Mouse (Mus musculus) right cerebral cortex, postnatal 25 days (tissue): ENCODE data around the gene Ctsll3.

ENCODE experiments used
- DNase-seq: peaks from one replicate; pipeline ENCODE4 v3.0.0; 2022

Ctsll3 gene

GRCm38 (mm10) chr13:60802749-60803148 is at the start of gene Ctsll3:
Gene Ctsll3, minus strand, starts transcription at chr13:60802849.
- no peak for DNase-seq

GRCm38 (mm10) chr13:60848241-60849120 is 45.8 kb upstream of the Ctsll3 start:
- no peak for DNase-seq

- DNase-seq: no peak
Measured at GRCm38 (mm10) chr13:60843153-60843552, 40.5 kb upstream of the Ctsll3 start.

GRCm38 (mm10) chr13:60842703-60843102 is 40.1 kb upstream of the Ctsll3 start:
- DNase-seq: no peak

- DNase-seq: no peak
Measured at GRCm38 (mm10) chr13:60839353-60839902, 36.8 kb upstream of the Ctsll3 start.

GRCm38 (mm10) chr13:60826052-60826451 is 23.4 kb upstream of the Ctsll3 start:
- DNase-seq: no peak

GRCm38 (mm10) chr13:60820486-60821175 is 18.0 kb upstream of the Ctsll3 start:
- DNase-seq: no peak

GRCm38 (mm10) chr13:60819469-60819868 is 16.8 kb upstream of the Ctsll3 start:
- DNase-seq: peak; percentile 8

- DNase-seq: no peak
Measured at GRCm38 (mm10) chr13:60813722-60814121, 11.1 kb upstream of the Ctsll3 start.

- no peak for DNase-seq
Measured at GRCm38 (mm10) chr13:60812768-60813167, 10.1 kb upstream of the Ctsll3 start.

GRCm38 (mm10) chr13:60809690-60810089 is 7.0 kb upstream of the Ctsll3 start:
- no peak for DNase-seq

GRCm38 (mm10) chr13:60789466-60789865 is 13.2 kb downstream of the Ctsll3 start:
- DNase-seq: no peak

GRCm38 (mm10) chr13:60786264-60786663 is 16.4 kb downstream of the Ctsll3 start, which contains the start of gene BC051665:
Gene BC051665, minus strand, starts transcription at chr13:60786364.
- DNase-seq: no peak

- DNase-seq: no peak
Measured at GRCm38 (mm10) chr13:60783301-60783700, 19.3 kb downstream of the Ctsll3 start.

- DNase-seq: no peak
Measured at GRCm38 (mm10) chr13:60780534-60780933, 22.1 kb downstream of the Ctsll3 start.

GRCm38 (mm10) chr13:60761161-60761560 is 41.5 kb downstream of the Ctsll3 start:
- no peak for DNase-seq

- no peak for DNase-seq
Measured at GRCm38 (mm10) chr13:60760392-60760791, 42.3 kb downstream of the Ctsll3 start.

- no peak for DNase-seq
Measured at GRCm38 (mm10) chr13:60759136-60759535, 43.5 kb downstream of the Ctsll3 start.

- DNase-seq: no peak
Measured at GRCm38 (mm10) chr13:60757292-60757691, 45.4 kb downstream of the Ctsll3 start.

- DNase-seq: no peak
Measured at GRCm38 (mm10) chr13:60755251-60755650, 47.4 kb downstream of the Ctsll3 start.

- no peak for DNase-seq
Measured at GRCm38 (mm10) chr13:60753216-60753615, 49.4 kb downstream of the Ctsll3 start.

- DNase-seq: no peak
Measured at GRCm38 (mm10) chr13:60750930-60751329, 51.7 kb downstream of the Ctsll3 start.

- DNase-seq: no peak
Measured at GRCm38 (mm10) chr13:60748556-60748955, 54.1 kb downstream of the Ctsll3 start.
